Mouse (Mus musculus) C2C12 (cell line): Measurements from ENCODE around the gene Supt3.

ENCODE experiments used
- CTCF ChIP-seq: IDR thresholded peaks from one replicate; pipeline ENCODE4 v1.5.1; 2011; ENCODE audit not compliant: control insufficient read depth, insufficient read depth, insufficient read length
- MAX ChIP-seq: IDR thresholded peaks from one replicate; pipeline ENCODE4 v1.6.1; 2011; ENCODE audit warnings: mild to moderate bottlenecking, control low read depth
- MYOD1 ChIP-seq: IDR thresholded peaks from one replicate; pipeline ENCODE4 v1.6.1; 2011; ENCODE audit warnings: low read depth; ENCODE audit not compliant: control insufficient read depth, insufficient read length
- MYOG ChIP-seq: IDR thresholded peaks from one replicate; pipeline ENCODE4 v1.6.1; 2011; ENCODE audit not compliant: control insufficient read depth, insufficient read length; ENCODE audit errors: extremely low read depth
- USF1 ChIP-seq: IDR thresholded peaks from one replicate; pipeline ENCODE4 v1.6.1; 2011; ENCODE audit warnings: low read depth, mild to moderate bottlenecking, control low read depth, moderate library complexity

GRCm38 (mm10) chr17:45028441-45028840 lies 251.5 kb downstream of the Supt3 start:
- TF ChIP-seq CTCF (no peak), USF1 (no peak), MAX (no peak), MYOG (no peak), MYOD1 (no peak)
